Mouse (Mus musculus) liver, postnatal 0 days (tissue): ENCODE results near the gene Nwd2. TPM values are rescaled to one million over a fixed set of nuclear protein-coding genes. Genes with fewer than 3 reads are reported as not detected.

Experiments
- ATAC-seq: fragments of 200-750 bp; cut with Nextera tagmentation; 2 replicates; pipeline ENCODE4 v1.8.0; 2017; ENCODE audit warnings: mild to moderate bottlenecking, moderate library complexity
- DNase-seq: peaks from one replicate; pipeline ENCODE4 v3.0.0-alpha.2; 2016
- H3K27ac ChIP-seq: fragments of 300-500 bp; sonication (generic); 2 replicates; pipeline ENCODE4 v1.5.1; 2014; ENCODE audit warnings: antibody characterized with exemption, moderate library complexity, mild to moderate bottlenecking, low read depth
- H3K27me3 ChIP-seq: fragments of 300-500 bp; sonication (generic); 2 replicates; pipeline ENCODE4 v1.6.1; 2014; ENCODE audit warnings: low read length, control low read depth, mixed read lengths; ENCODE audit not compliant: insufficient read depth
- H3K36me3 ChIP-seq: fragments of 300-500 bp; sonication (generic); replicated peaks from 2 replicates; pipeline ENCODE4 v1.6.1; 2014; ENCODE audit warnings: mild to moderate bottlenecking, control low read depth, low read length, moderate library complexity, mixed read lengths; ENCODE audit not compliant: insufficient read depth
- H3K4me1 ChIP-seq: fragments of 300-500 bp; sonication (generic); 2 replicates; pipeline ENCODE4 v1.6.1; 2014; ENCODE audit warnings: antibody characterized with exemption, mild to moderate bottlenecking, control low read depth; ENCODE audit not compliant: insufficient read depth
- H3K4me2 ChIP-seq: fragments of 300-500 bp; sonication (generic); 2 replicates; pipeline ENCODE4 v1.6.1; 2014; ENCODE audit warnings: low read depth, mild to moderate bottlenecking, low read length, moderate library complexity, mixed read lengths
- H3K4me3 ChIP-seq: fragments of 300-500 bp; sonication (generic); 2 replicates; pipeline ENCODE4 v1.5.1; 2014; ENCODE audit warnings: low read depth, low read length
- H3K9ac ChIP-seq: fragments of 300-500 bp; sonication (generic); replicated peaks from 2 replicates; pipeline ENCODE4 v1.6.1; 2014; ENCODE audit warnings: mild to moderate bottlenecking, moderate library complexity
- H3K9me3 ChIP-seq: fragments of 300-500 bp; sonication (generic); 2 replicates; pipeline ENCODE4 v1.6.1; 2016; ENCODE audit warnings: mild to moderate bottlenecking, control low read depth, low read length, mixed read lengths
- CTCF ChIP-seq: sonication (generic); IDR thresholded peaks from 2 replicates; pipeline ENCODE4 v1.5.1; 2016; ENCODE audit warnings: antibody characterized with exemption, low read depth
- EP300 ChIP-seq: IDR thresholded peaks from 2 replicates; pipeline ENCODE4 v1.6.1; 2016; ENCODE audit warnings: antibody characterized with exemption, low read depth, mild to moderate bottlenecking
- WGBS: fragments of 180-500 bp; shearing (Covaris S2); extraction: QIAGEN DNeasy Blood & Tissue Kit; methylation state at CpG from one replicate; pipeline ENCODE4 v1.1.7; 2014; ENCODE audit not compliant: insufficient replicate concordance; 5-methylcytosine and 5-hydroxymethylcytosine counted together
- polyA plus RNA-seq: library from polyadenylated mRNA; unstranded; fragments of >200 nt; fragmentation: Nextera tagmentation; extraction: Ambion mirVana; gene quantifications from 2 replicates; pipeline ENCODE4 v1.2.1, GENCODE M21; 2015

Gene Nwd2
- polyA plus RNA-seq, result 0.06 TPM in 1 of 2 replicates, not detected in the other

- DNase-seq (no peak), ATAC-seq (no peak)
- WGBS, result 4% methylated on average over 29 of the region's 29 CpGs
- Histone ChIP-seq H3K4me3 (peak within 1 kb of the TSS; percentile 29), H3K9me3 (no peaks in the 10 kb centered on the region), H3K4me1 (no peaks in the 10 kb centered on the region), H3K27ac (no peak within 1 kb of the TSS), H3K36me3 (no peaks in the 10 kb centered on the region), H3K9ac (no peak within 1 kb of the TSS), H3K4me2 (peak within 1 kb of the TSS; percentile 45), H3K27me3 (peaks cover 23% of the 10 kb centered on the region)
- TF ChIP-seq CTCF (no peak), EP300 (no peak)
Measured at GRCm38 (mm10) chr5:63649070-63649532, at the start of gene Nwd2. Gene Nwd2, plus strand, starts transcription at chr5:63649102.

- no peak for ATAC-seq
- TF ChIP-seq CTCF, result no peak
- no peak for TF ChIP-seq EP300
- Histone ChIP-seq H3K27ac (no peak overlapping the region), H3K9ac (no peak overlapping the region), H3K4me2 (no peak overlapping the region), H3K9me3 (no peaks in the 10 kb centered on the region), H3K27me3 (no peaks in the 10 kb centered on the region), H3K4me3 (no peak overlapping the region), H3K36me3 (no peaks in the 10 kb centered on the region), H3K4me1 (no peaks in the 10 kb centered on the region)
- DNase-seq, result no peak
- WGBS, result 71% methylated on average over 2 of the region's 2 CpGs
Measured at GRCm38 (mm10) chr5:63607447-63607846, 41.5 kb upstream of the Nwd2 start.

- WGBS, result 63% methylated on average over 3 of the region's 3 CpGs
- no peaks in the 10 kb centered on the region for H3K27me3 ChIP-seq
- H3K36me3 ChIP-seq, result no peaks in the 10 kb centered on the region
- ATAC-seq (no peak), DNase-seq (no peak)
- TF ChIP-seq EP300 (no peak), CTCF (no peak)
- no peak overlapping the region for H3K4me3 ChIP-seq
- no peak overlapping the region for H3K27ac ChIP-seq
- no peak overlapping the region for H3K9ac ChIP-seq
- H3K4me2 ChIP-seq, result no peak overlapping the region
- no peaks in the 10 kb centered on the region for H3K9me3 ChIP-seq
- no peaks in the 10 kb centered on the region for H3K4me1 ChIP-seq
Measured at GRCm38 (mm10) chr5:63616792-63617668, 31.9 kb upstream of the Nwd2 start.

- Histone ChIP-seq H3K9ac (no peak overlapping the region), H3K4me1 (no peaks in the 10 kb centered on the region), H3K4me2 (no peak overlapping the region), H3K4me3 (no peak overlapping the region), H3K27ac (no peak overlapping the region), H3K9me3 (no peaks in the 10 kb centered on the region), H3K36me3 (no peaks in the 10 kb centered on the region), H3K27me3 (no peaks in the 10 kb centered on the region)
- no peak for TF ChIP-seq CTCF
- TF ChIP-seq EP300, result no peak
- no peak for DNase-seq
- ATAC-seq, result no peak
- WGBS, result 76% methylated on average over 3 of the region's 3 CpGs
Measured at GRCm38 (mm10) chr5:63624123-63624522, 24.8 kb upstream of the Nwd2 start.

GRCm38 (mm10) chr5:63627832-63628530 is 20.9 kb upstream of the Nwd2 start:
- H3K9me3 ChIP-seq, result no peaks in the 10 kb centered on the region
- DNase-seq, result no peak
- 83% methylated on average over 1 of the region's 1 CpGs for WGBS
- no peak overlapping the region for H3K9ac ChIP-seq
- H3K36me3 ChIP-seq, result no peaks in the 10 kb centered on the region
- H3K4me3 ChIP-seq, result no peak overlapping the region
- no peaks in the 10 kb centered on the region for H3K27me3 ChIP-seq
- H3K4me2 ChIP-seq, result no peak overlapping the region
- H3K27ac ChIP-seq, result no peak overlapping the region
- no peaks in the 10 kb centered on the region for H3K4me1 ChIP-seq
- TF ChIP-seq CTCF, result no peak
- no peak for TF ChIP-seq EP300
- no peak for ATAC-seq

- Histone ChIP-seq H3K36me3 (no peaks in the 10 kb centered on the region), H3K9ac (no peak overlapping the region), H3K4me3 (no peak overlapping the region), H3K4me1 (no peaks in the 10 kb centered on the region), H3K4me2 (no peak overlapping the region), H3K9me3 (no peaks in the 10 kb centered on the region), H3K27ac (no peak overlapping the region), H3K27me3 (no peaks in the 10 kb centered on the region)
- ATAC-seq (no peak), DNase-seq (no peak)
- TF ChIP-seq EP300 (no peak), CTCF (no peak)
- WGBS, result 58% methylated on average over 3 of the region's 3 CpGs
Measured at GRCm38 (mm10) chr5:63628531-63628871, 20.4 kb upstream of the Nwd2 start.
